Mouse (Mus musculus) midbrain, embryonic 12.5 days (tissue): Measurements from ENCODE around the gene Eif6. TPM values are rescaled to one million over a fixed set of nuclear protein-coding genes. Genes with fewer than 3 reads are reported as not detected.

Experiments used
- ATAC-seq: fragments of 200-750 bp; cut with Nextera tagmentation; 2 replicates; pipeline ENCODE4 v1.8.0; 2017; ENCODE audit warnings: low read depth, moderate TSS enrichment, moderate library complexity; ENCODE audit not compliant: low FRiP score
- H3K27ac ChIP-seq: fragments of 300-500 bp; sonication (generic); replicated peaks from 2 replicates; pipeline ENCODE4 v1.5.1; 2016; ENCODE audit warnings: mild to moderate bottlenecking
- H3K27me3 ChIP-seq: fragments of 300-500 bp; sonication (generic); 2 replicates; pipeline ENCODE4 v1.6.1; 2016; ENCODE audit warnings: mild to moderate bottlenecking
- H3K36me3 ChIP-seq: fragments of 300-500 bp; sonication (generic); 2 replicates; pipeline ENCODE4 v1.6.1; 2016
- H3K4me1 ChIP-seq: fragments of 300-500 bp; sonication (generic); 2 replicates; pipeline ENCODE4 v1.6.1; 2016
- H3K4me2 ChIP-seq: fragments of 300-500 bp; sonication (generic); replicated peaks from 2 replicates; pipeline ENCODE4 v1.6.1; 2016; ENCODE audit warnings: mild to moderate bottlenecking, moderate library complexity
- H3K4me3 ChIP-seq: fragments of 300-500 bp; sonication (generic); 2 replicates; pipeline ENCODE4 v1.5.1; 2016; ENCODE audit warnings: mild to moderate bottlenecking
- H3K9ac ChIP-seq: fragments of 300-500 bp; sonication (generic); replicated peaks from 2 replicates; pipeline ENCODE4 v1.6.1; 2016; ENCODE audit warnings: mild to moderate bottlenecking, moderate library complexity
- H3K9me3 ChIP-seq: fragments of 300-500 bp; sonication (generic); 2 replicates; pipeline ENCODE4 v1.6.1; 2016; ENCODE audit warnings: mild to moderate bottlenecking
- whole genome bisulfite sequencing: fragments of 180-500 bp; shearing (Covaris S2); methylation state at CpG from one replicate; pipeline ENCODE4 v1.1.7; 2016; 5-methylcytosine and 5-hydroxymethylcytosine counted together
- polyA plus RNA-seq: library from polyadenylated mRNA; unstranded; fragments of >200 nt; fragmentation: Nextera tagmentation; extraction: Ambion mirVana; gene quantifications from 2 replicates; pipeline ENCODE4 v1.2.1, GENCODE M21; 2016

The Eif6 gene
- polyA plus RNA-seq, 1 experiment from 2014 or later: 179 TPM

- Histone ChIP-seq H3K9ac (peak overlapping the region; percentile 68; the same call in 1 of the 2 replicates), H3K4me2 (peak overlapping the region; percentile 86), H3K36me3 (peaks cover 44% of the 10 kb centered on the region), H3K27ac (peak overlapping the region; percentile 74), H3K4me3 (peak overlapping the region; percentile 53), H3K27me3 (no peaks in the 10 kb centered on the region), H3K4me1 (peaks cover 16% of the 10 kb centered on the region), H3K9me3 (no peaks in the 10 kb centered on the region)
- WGBS: 62% methylated on average over 6 of the region's 6 CpGs
- no peak; the same call in 1 of the 2 replicates for ATAC-seq
Observed at GRCm38 (mm10) chr2:155819449-155820251, 7.1 kb downstream of the Eif6 start.

DNA sequence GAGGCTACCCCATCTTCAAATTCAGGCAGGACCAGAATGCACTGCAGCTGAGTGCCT is 7.5 kb downstream of the Eif6 start, which contains the start of gene BC029722:
Gene BC029722 (minus strand): TSS at position 35 of the 57 bp plus-strand sequence.
- ATAC-seq: no peak
- H3K4me1 ChIP-seq: peaks cover 16% of the 10 kb centered on the region

GRCm38 (mm10) chr2:155818596-155819391 is 7.9 kb downstream of the Eif6 start:
- Histone ChIP-seq H3K9ac (peak overlapping the region; percentile 68), H3K36me3 (peaks cover 42% of the 10 kb centered on the region), H3K9me3 (no peaks in the 10 kb centered on the region), H3K4me2 (peak overlapping the region; percentile 86), H3K4me3 (peak overlapping the region; percentile 53), H3K27me3 (no peaks in the 10 kb centered on the region), H3K4me1 (peaks cover 16% of the 10 kb centered on the region), H3K27ac (peak overlapping the region; percentile 74)
- 3% methylated on average over 37 of the region's 37 CpGs for WGBS
- peak; percentile 94 for ATAC-seq

More for the DNA sequence above, 7.5 kb downstream of the Eif6 start, which contains the start of gene BC029722:
- H3K9ac ChIP-seq: peak within 1 kb of the TSS; percentile 68
- H3K4me3 ChIP-seq: peak within 1 kb of the TSS; percentile 53
- peaks cover 44% of the 10 kb centered on the region for H3K36me3 ChIP-seq
- H3K27me3 ChIP-seq: no peaks in the 10 kb centered on the region
- H3K27ac ChIP-seq: peak within 1 kb of the TSS; percentile 74
- peak within 1 kb of the TSS; percentile 86 for H3K4me2 ChIP-seq
- no peaks in the 10 kb centered on the region for H3K9me3 ChIP-seq

DNA sequence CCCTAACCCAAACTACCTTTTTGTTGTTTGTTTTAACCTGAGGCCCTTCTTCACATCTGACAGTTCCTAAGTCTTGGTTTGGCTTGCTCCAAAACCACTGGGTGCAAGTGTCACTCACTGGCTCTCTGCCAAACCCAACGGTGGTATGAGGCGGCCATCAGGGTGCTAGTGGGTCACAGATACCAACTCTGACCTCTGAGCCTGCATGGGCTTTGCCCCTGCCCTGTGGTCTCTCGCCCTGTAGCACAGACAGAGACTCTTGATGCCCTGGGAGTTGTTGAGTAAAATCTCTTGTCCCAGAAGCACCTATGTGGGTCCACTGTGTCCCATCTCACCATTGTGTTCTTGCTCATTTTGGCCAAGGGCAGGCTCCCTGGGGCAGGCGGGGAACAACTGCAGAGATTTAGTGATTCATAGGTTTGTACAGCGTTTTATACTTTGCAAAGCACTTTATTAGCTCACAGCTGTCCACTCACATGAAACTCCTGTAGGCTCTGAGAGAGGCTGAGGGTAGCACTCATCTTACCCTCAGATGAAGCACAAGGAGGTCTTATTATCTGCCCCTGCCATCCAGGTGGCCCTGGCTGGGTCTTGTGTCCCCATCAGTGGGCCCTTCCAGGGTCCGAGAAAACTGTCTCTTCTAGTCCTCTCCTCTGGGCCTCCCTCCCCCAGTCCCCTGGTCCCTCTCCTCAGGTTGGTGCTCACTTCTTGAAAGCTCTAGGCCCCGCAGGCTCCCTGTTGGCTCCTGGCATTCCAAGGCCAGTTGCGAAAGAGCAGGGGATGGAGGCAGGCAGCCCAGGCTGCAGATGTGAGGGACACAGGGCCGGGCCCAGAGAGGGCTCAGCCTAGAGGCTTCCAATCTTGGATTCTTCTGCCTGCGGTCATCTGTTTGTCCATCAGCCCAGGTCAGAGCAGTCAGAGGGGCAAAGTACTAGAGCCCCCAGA is 9.2 kb downstream of the Eif6 start:
- Histone ChIP-seq H3K27ac (no peak overlapping the region), H3K4me2 (no peak overlapping the region), H3K4me1 (peaks cover 16% of the 10 kb centered on the region), H3K4me3 (no peak overlapping the region), H3K27me3 (no peaks in the 10 kb centered on the region), H3K9me3 (no peaks in the 10 kb centered on the region), H3K9ac (no peak overlapping the region), H3K36me3 (peaks cover 30% of the 10 kb centered on the region)
- WGBS: 78% methylated on average over 10 of the region's 10 CpGs
- no peak for ATAC-seq

GRCm38 (mm10) chr2:155816179-155816578 is 10.5 kb downstream of the Eif6 start:
- H3K9ac ChIP-seq: no peak overlapping the region
- 100% methylated on average over 1 of the region's 1 CpGs for WGBS
- ATAC-seq: no peak
- no peaks in the 10 kb centered on the region for H3K27me3 ChIP-seq
- H3K36me3 ChIP-seq: peaks cover 18% of the 10 kb centered on the region
- no peaks in the 10 kb centered on the region for H3K9me3 ChIP-seq
- no peak overlapping the region for H3K27ac ChIP-seq
- no peak overlapping the region for H3K4me3 ChIP-seq
- peaks cover 16% of the 10 kb centered on the region for H3K4me1 ChIP-seq
- H3K4me2 ChIP-seq: no peak overlapping the region

- Histone ChIP-seq H3K4me2 (no peak overlapping the region), H3K27me3 (no peaks in the 10 kb centered on the region), H3K9ac (no peak overlapping the region), H3K27ac (no peak overlapping the region), H3K36me3 (0 out of 2 replicates have a peak, but pooled peaks cover 4% of the 10 kb centered on the region), H3K4me1 (peaks cover 16% of the 10 kb centered on the region), H3K4me3 (no peak overlapping the region), H3K9me3 (no peaks in the 10 kb centered on the region)
- 40% methylated on average over 5 of the region's 5 CpGs for WGBS
- no peak for ATAC-seq
Observed at GRCm38 (mm10) chr2:155814829-155815228, 11.9 kb downstream of the Eif6 start.

- Histone ChIP-seq H3K4me1 (no peaks in the 10 kb centered on the region), H3K9me3 (no peaks in the 10 kb centered on the region), H3K4me2 (no peak overlapping the region), H3K36me3 (0 out of 2 replicates have a peak, but pooled peaks cover 4% of the 10 kb centered on the region), H3K27me3 (no peaks in the 10 kb centered on the region), H3K27ac (no peak overlapping the region), H3K4me3 (no peak overlapping the region), H3K9ac (no peak overlapping the region)
- 93% methylated on average over 4 of the region's 4 CpGs for WGBS
- ATAC-seq: no peak
Observed at GRCm38 (mm10) chr2:155812637-155813036, 14.1 kb downstream of the Eif6 start.

DNA sequence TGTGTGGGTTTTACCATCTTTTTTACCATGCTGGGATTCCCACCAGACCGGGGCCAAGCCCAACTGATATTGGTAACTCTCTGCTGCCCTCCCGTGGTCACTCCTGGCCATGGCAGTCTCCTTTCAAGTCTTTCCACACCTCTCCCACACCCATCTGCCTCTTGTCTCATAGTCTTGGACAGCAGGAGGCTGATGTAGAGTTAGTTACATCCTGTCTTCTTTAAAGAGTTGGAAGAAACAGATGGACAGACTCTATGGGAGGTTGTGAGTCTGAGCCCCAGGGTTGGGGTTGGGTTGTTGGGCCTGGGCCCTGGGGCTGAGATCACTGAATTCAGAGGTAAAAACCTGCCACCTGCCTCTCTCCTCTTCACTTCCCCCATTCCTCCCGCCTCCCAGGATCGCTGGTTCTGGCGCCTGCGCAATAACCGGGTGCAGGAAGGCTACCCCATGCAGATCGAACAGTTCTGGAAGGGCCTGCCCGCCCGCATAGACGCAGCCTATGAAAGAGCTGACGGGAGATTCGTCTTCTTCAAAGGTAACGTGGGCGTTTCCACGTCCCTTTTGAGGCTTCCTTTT is 14.8 kb downstream of the Eif6 start:
- no peak overlapping the region for H3K4me2 ChIP-seq
- no peak for ATAC-seq
- H3K4me1 ChIP-seq: no peaks in the 10 kb centered on the region
- H3K9me3 ChIP-seq: no peaks in the 10 kb centered on the region
- no peak overlapping the region for H3K9ac ChIP-seq
- H3K4me3 ChIP-seq: no peak overlapping the region
- no peaks in the 10 kb centered on the region for H3K27me3 ChIP-seq
- 0 out of 2 replicates have a peak, but pooled peaks cover 4% of the 10 kb centered on the region for H3K36me3 ChIP-seq
- WGBS: 42% methylated on average over 16 of the region's 16 CpGs
- no peak overlapping the region for H3K27ac ChIP-seq

DNA sequence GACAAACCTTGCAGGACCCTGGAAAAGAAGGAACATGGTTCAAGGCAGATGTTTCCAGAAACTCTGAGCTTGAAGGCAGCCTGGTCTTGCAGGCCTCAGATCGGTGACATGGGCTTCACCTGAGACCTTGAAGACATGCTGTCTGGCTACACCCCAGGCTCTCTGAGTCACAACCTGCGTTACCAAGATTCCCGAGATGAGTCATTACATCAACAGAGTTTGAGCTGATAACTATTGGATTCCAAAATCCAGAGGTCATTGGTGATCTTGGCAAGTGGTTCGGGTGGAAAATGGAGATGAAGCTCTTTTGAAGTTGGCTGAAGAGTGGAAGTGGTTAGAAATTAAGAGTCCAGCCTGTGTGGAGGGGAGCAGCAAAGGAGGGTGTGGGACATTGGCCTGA is 17.1 kb downstream of the Eif6 start:
- ATAC-seq: no peak

DNA sequence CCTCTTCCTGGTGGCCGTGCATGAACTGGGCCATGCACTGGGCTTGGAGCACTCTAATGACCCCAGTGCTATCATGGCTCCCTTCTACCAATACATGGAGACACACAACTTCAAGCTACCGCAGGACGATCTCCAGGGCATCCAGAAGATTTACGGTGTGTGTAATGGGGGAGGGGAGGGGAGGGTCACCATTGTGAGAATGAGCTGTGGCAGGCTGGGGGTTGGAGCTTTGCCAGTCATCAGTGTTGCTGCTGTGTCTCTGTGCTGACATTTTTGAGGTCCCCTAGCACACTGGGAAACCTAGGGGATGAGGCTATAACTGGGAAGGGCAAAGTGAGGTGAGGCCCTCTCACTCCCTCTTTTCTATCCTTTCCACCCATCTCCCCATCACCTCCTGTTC is 19.3 kb downstream of the Eif6 start:
- H3K4me2 ChIP-seq: no peak overlapping the region
- no peak for ATAC-seq
- H3K9ac ChIP-seq: no peak overlapping the region
- H3K27ac ChIP-seq: no peak overlapping the region
- H3K4me1 ChIP-seq: no peaks in the 10 kb centered on the region
- no peaks in the 10 kb centered on the region for H3K27me3 ChIP-seq
- H3K9me3 ChIP-seq: no peaks in the 10 kb centered on the region
- no peaks in the 10 kb centered on the region for H3K36me3 ChIP-seq
- H3K4me3 ChIP-seq: no peak overlapping the region
- 81% methylated on average over 3 of the region's 4 CpGs for WGBS

More for the DNA sequence above, 17.1 kb downstream of the Eif6 start:
- Histone ChIP-seq H3K36me3 (no peaks in the 10 kb centered on the region), H3K4me1 (no peaks in the 10 kb centered on the region), H3K27ac (no peak overlapping the region), H3K9me3 (no peaks in the 10 kb centered on the region), H3K4me2 (no peak overlapping the region), H3K4me3 (no peak overlapping the region), H3K27me3 (no peaks in the 10 kb centered on the region), H3K9ac (no peak overlapping the region)
- WGBS: 90% methylated on average over 4 of the region's 4 CpGs

DNA sequence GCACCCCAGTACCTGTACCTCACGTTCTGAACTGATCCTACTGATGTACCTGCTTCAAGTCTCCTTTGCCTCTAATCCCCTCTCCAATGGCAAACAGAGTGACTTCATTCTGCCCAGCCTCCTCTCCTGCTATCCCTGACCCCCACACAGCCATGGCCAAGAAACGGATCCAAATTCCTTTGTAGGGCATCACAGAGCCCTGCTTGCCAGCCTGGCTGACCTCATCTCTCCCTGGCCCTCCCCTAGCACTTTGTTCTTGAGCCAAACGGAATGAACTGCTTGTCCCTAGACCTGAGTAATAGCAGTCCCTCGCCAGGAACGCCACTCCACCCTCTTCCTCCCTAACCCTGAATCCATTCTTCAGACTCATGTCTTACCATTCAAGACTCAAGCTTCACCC is 20.2 kb downstream of the Eif6 start:
- WGBS: 76% methylated on average over 5 of the region's 5 CpGs
- Histone ChIP-seq H3K4me1 (no peaks in the 10 kb centered on the region), H3K4me3 (no peak overlapping the region), H3K27ac (no peak overlapping the region), H3K36me3 (no peaks in the 10 kb centered on the region), H3K9me3 (no peaks in the 10 kb centered on the region), H3K9ac (no peak overlapping the region), H3K4me2 (no peak overlapping the region), H3K27me3 (no peaks in the 10 kb centered on the region)
- no peak for ATAC-seq
